Mouse (Mus musculus): ENCODE data around the gene Prkn. TPM values are rescaled to one million over a fixed set of nuclear protein-coding genes. Genes with fewer than 3 reads are reported as not detected.

The Prkn gene
- total and polyA plus RNA-seq, 2 experiments from 2014 or later = 9.0 to 9.4 TPM

GRCm38 (mm10) chr17:11157536-11157935, 317.4 kb downstream of the Prkn start:
- WGBS = 78% methylated on average over 7 of the region's 7 CpGs
- H3K4me2 ChIP-seq (ENCODE audit: low read depth, low read length, poor library complexity, severe bottlenecking) = no peak overlapping the region
- no peaks in the 10 kb centered on the region for H3K9me3 ChIP-seq (ENCODE audit: low read length)
- H3K4me1 ChIP-seq (ENCODE audit: insufficient read depth, low read length) = no peaks in the 10 kb centered on the region
- DNase-seq (ENCODE audit: low spot score) (peak; percentile 47), ATAC-seq (ENCODE audit: low FRiP score) (no peak)
- H3K4me3 ChIP-seq (ENCODE audit: low read depth, low read length) = no peak overlapping the region
- no peak overlapping the region for H3K27ac ChIP-seq (ENCODE audit: low read depth, low read length)
- H3K9ac ChIP-seq (replicated peaks; ENCODE audit: low read length, poor library complexity, severe bottlenecking) = no peak overlapping the region
- TF ChIP-seq CTCF (IDR thresholded peaks at IDR 0.05) = no peak
- no peaks in the 10 kb centered on the region for H3K27me3 ChIP-seq (ENCODE audit: insufficient read depth, low read length)
- H3K36me3 ChIP-seq (ENCODE audit: insufficient read depth, low read length) = no peaks in the 10 kb centered on the region

GRCm38 (mm10) chr17:11161436-11161835, 321.3 kb downstream of the Prkn start:
- no peaks in the 10 kb centered on the region for H3K27me3 ChIP-seq (ENCODE audit: insufficient read depth, low read length)
- no peaks in the 10 kb centered on the region for H3K36me3 ChIP-seq (ENCODE audit: insufficient read depth, low read length)
- TF ChIP-seq CTCF (IDR thresholded peaks at IDR 0.05) = no peak
- no peak overlapping the region for H3K4me2 ChIP-seq (ENCODE audit: low read depth, low read length, poor library complexity, severe bottlenecking)
- whole genome bisulfite sequencing = 81% methylated on average over 1 of the region's 1 CpGs
- no peak overlapping the region for H3K27ac ChIP-seq (ENCODE audit: low read depth, low read length)
- DNase-seq (ENCODE audit: low spot score) (peak; percentile 74), ATAC-seq (ENCODE audit: low FRiP score) (no peak)
- no peaks in the 10 kb centered on the region for H3K9me3 ChIP-seq (ENCODE audit: low read length)
- no peaks in the 10 kb centered on the region for H3K4me1 ChIP-seq (ENCODE audit: insufficient read depth, low read length)
- H3K4me3 ChIP-seq (ENCODE audit: low read depth, low read length) = no peak overlapping the region
- H3K9ac ChIP-seq (replicated peaks; ENCODE audit: low read length, poor library complexity, severe bottlenecking) = no peak overlapping the region

- no peak for DNase-seq (ENCODE audit: low spot score)
- Histone ChIP-seq H3K9ac (replicated peaks; ENCODE audit: low read length, poor library complexity, severe bottlenecking) (no peak overlapping the region), H3K27ac (ENCODE audit: low read depth, low read length) (no peak overlapping the region), H3K36me3 (ENCODE audit: insufficient read depth, low read length) (no peaks in the 10 kb centered on the region), H3K9me3 (ENCODE audit: low read length) (no peaks in the 10 kb centered on the region), H3K27me3 (ENCODE audit: insufficient read depth, low read length) (no peaks in the 10 kb centered on the region), H3K4me1 (ENCODE audit: insufficient read depth, low read length) (no peaks in the 10 kb centered on the region), H3K4me3 (ENCODE audit: low read depth, low read length) (no peak overlapping the region), H3K4me2 (ENCODE audit: low read depth, low read length, poor library complexity, severe bottlenecking) (no peak overlapping the region)
- ATAC-seq (ENCODE audit: low FRiP score) = no peak
- WGBS = 90% methylated on average over 3 of the region's 3 CpGs
- TF ChIP-seq CTCF (IDR thresholded peaks at IDR 0.05) = no peak
Measured at GRCm38 (mm10) chr17:11162770-11163169, 322.6 kb downstream of the Prkn start.

- no peaks in the 10 kb centered on the region for H3K36me3 ChIP-seq (ENCODE audit: insufficient read depth, low read length)
- H3K4me3 ChIP-seq (ENCODE audit: low read depth, low read length) = no peak overlapping the region
- H3K9ac ChIP-seq (replicated peaks; ENCODE audit: low read length, poor library complexity, severe bottlenecking) = no peak overlapping the region
- TF ChIP-seq CTCF (IDR thresholded peaks at IDR 0.05) = no peak
- H3K4me2 ChIP-seq (ENCODE audit: low read depth, low read length, poor library complexity, severe bottlenecking) = no peak overlapping the region
- no peaks in the 10 kb centered on the region for H3K27me3 ChIP-seq (ENCODE audit: insufficient read depth, low read length)
- no peak for ATAC-seq (ENCODE audit: low FRiP score)
- no peaks in the 10 kb centered on the region for H3K9me3 ChIP-seq (ENCODE audit: low read length)
- peaks cover 3% of the 10 kb centered on the region; the same call in 1 of the 2 replicates for H3K4me1 ChIP-seq (ENCODE audit: insufficient read depth, low read length)
- DNase-seq (ENCODE audit: low spot score) = no peak
- H3K27ac ChIP-seq (ENCODE audit: low read depth, low read length) = no peak overlapping the region
Measured at GRCm38 (mm10) chr17:11187356-11187755, 347.2 kb downstream of the Prkn start.

- TF ChIP-seq CTCF (IDR thresholded peaks at IDR 0.05) = no peak
- no peak overlapping the region for H3K4me2 ChIP-seq (ENCODE audit: low read depth, low read length, poor library complexity, severe bottlenecking)
- no peaks in the 10 kb centered on the region for H3K36me3 ChIP-seq (ENCODE audit: insufficient read depth, low read length)
- ATAC-seq (ENCODE audit: low FRiP score) = no peak
- WGBS = 84% methylated on average over 4 of the region's 4 CpGs
- no peak overlapping the region for H3K9ac ChIP-seq (replicated peaks; ENCODE audit: low read length, poor library complexity, severe bottlenecking)
- no peak overlapping the region for H3K4me3 ChIP-seq (ENCODE audit: low read depth, low read length)
- H3K27ac ChIP-seq (ENCODE audit: low read depth, low read length) = no peak overlapping the region
- DNase-seq (ENCODE audit: low spot score) = no peak
- no peaks in the 10 kb centered on the region for H3K9me3 ChIP-seq (ENCODE audit: low read length)
- no peaks in the 10 kb centered on the region for H3K27me3 ChIP-seq (ENCODE audit: insufficient read depth, low read length)
- peaks cover 3% of the 10 kb centered on the region; the same call in 1 of the 2 replicates for H3K4me1 ChIP-seq (ENCODE audit: insufficient read depth, low read length)
Measured at GRCm38 (mm10) chr17:11188494-11188893, 348.3 kb downstream of the Prkn start.

- H3K4me3 ChIP-seq (ENCODE audit: low read depth, low read length) = no peak overlapping the region
- H3K4me1 ChIP-seq (ENCODE audit: insufficient read depth, low read length) = peaks cover 3% of the 10 kb centered on the region; the same call in 1 of the 2 replicates
- 78% methylated on average over 2 of the region's 2 CpGs for WGBS
- no peaks in the 10 kb centered on the region for H3K36me3 ChIP-seq (ENCODE audit: insufficient read depth, low read length)
- H3K9me3 ChIP-seq (ENCODE audit: low read length) = no peaks in the 10 kb centered on the region
- H3K4me2 ChIP-seq (ENCODE audit: low read depth, low read length, poor library complexity, severe bottlenecking) = no peak overlapping the region
- no peak for TF ChIP-seq CTCF (IDR thresholded peaks at IDR 0.05)
- no peak overlapping the region for H3K27ac ChIP-seq (ENCODE audit: low read depth, low read length)
- DNase-seq (ENCODE audit: low spot score) (no peak), ATAC-seq (ENCODE audit: low FRiP score) (no peak)
- H3K9ac ChIP-seq (replicated peaks; ENCODE audit: low read length, poor library complexity, severe bottlenecking) = no peak overlapping the region
- no peaks in the 10 kb centered on the region for H3K27me3 ChIP-seq (ENCODE audit: insufficient read depth, low read length)
Measured at GRCm38 (mm10) chr17:11190306-11190705, 350.1 kb downstream of the Prkn start.
